ENCODE assay signal across 20 mouse cellular contexts in the genomic region with DNA sequence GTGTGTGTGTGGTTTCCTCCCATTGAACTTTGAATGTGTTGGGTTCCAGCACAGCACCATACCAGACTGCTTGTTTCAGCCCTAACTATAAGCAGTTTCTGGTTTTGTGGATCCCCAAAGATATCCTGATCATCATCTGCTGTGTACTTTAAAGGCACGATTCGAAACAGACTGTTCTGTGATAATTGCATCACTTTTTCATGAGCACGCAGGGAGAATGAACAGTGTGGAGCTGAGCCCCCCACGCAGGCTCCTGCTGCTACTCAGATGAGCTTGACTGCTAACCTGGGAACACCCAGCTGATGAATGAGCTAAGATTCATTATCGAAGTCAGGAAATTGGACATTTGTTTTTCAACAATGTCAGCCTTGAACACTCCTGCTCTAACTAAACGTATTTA.
A peak's percentile ranks its signal among the peaks of the same experiment; 100 is the strongest.
DNase-seq lines count a peak whose midpoint lies in the region; ATAC-seq and TF ChIP-seq lines count a peak whose summit lies in the region.
"Had no signal": no experiment of that assay in that cellular context is flagged by ENCODE, and none has a peak within 500 bp of the region (broad histone marks: within the 10 kb centered on the region; RNA-seq: fewer than 3 reads in every experiment).

No protein-coding gene starts in this region.

- H3K36me3 ChIP-seq in limb, embryonic 14.5 days (ENCODE audit: control insufficient read depth, insufficient read depth, low read length) = no peaks in the 10 kb centered on the region
- H3K36me3 ChIP-seq in limb, embryonic 10.5 days = no peaks in the 10 kb centered on the region
- H3K36me3 ChIP-seq: embryonic facial prominence, embryonic 12.5 days; hindbrain, embryonic 12.5 days had no signal

- H3K4me3 ChIP-seq in limb, embryonic 14.5 days (replicated peaks; ENCODE audit: low read length) = no peak overlapping the region
- no peak overlapping the region for H3K4me3 ChIP-seq in limb, embryonic 10.5 days
- H3K4me3 ChIP-seq: embryonic facial prominence, embryonic 12.5 days; hindbrain, embryonic 12.5 days had no signal

- H3K4me2 ChIP-seq in limb, embryonic 14.5 days (replicated peaks; ENCODE audit: low read depth, low read length, severe bottlenecking) = no peak overlapping the region
- H3K4me2 ChIP-seq: embryonic facial prominence, embryonic 12.5 days; hindbrain, embryonic 12.5 days had no signal

- peak; percentile 14 to 44 for DNase-seq in frontal cortex, adult 2 months (ENCODE audit: extremely low spot score in 1 of 2, low spot score in 1 of 2)
- DNase-seq in frontal cortex, postnatal 25 days (ENCODE audit: low spot score in 2 of 2) = no peak
- DNase-seq in limb, embryonic 14.5 days (ENCODE audit: low spot score) = no peak
- no peak for DNase-seq in limb, embryonic 10.5 days (ENCODE audit: low spot score)
- DNase-seq in layer of hippocampus, adult 9-10 months (ENCODE audit: low spot score) = peak; percentile 67
- peak; percentile 58 for DNase-seq in telencephalon, adult 2 months (ENCODE audit: low read depth, low spot score)
- DNase-seq in heart, adult 11 months = no peak
- DNase-seq: cerebellum, adult 11-12 months; gastrocnemius, postnatal 14 days; kidney, adult 11 months; lung, adult 2 months; lung, postnatal 36 days; retina, postnatal 1 day; thymus, postnatal 36 days had no signal

- no peak overlapping the region for H3K27ac ChIP-seq in limb, embryonic 14.5 days (replicated peaks; ENCODE audit: low read depth, low read length)
- H3K27ac ChIP-seq in limb, embryonic 10.5 days = no peak overlapping the region
- H3K27ac ChIP-seq: embryonic facial prominence, embryonic 12.5 days; hindbrain, embryonic 12.5 days; kidney, postnatal 0 days; stomach, postnatal 0 days had no signal

- no peak for TF ChIP-seq POLR2A in limb, embryonic 14.5 days (IDR thresholded peaks at IDR 0.05; ENCODE audit: borderline replicate concordance, extremely low read depth, insufficient read depth, insufficient read length)

- no peaks in the 10 kb centered on the region for H3K9me3 ChIP-seq in limb, embryonic 14.5 days (ENCODE audit: control insufficient read depth, low read length)
- H3K9me3 ChIP-seq in limb, embryonic 10.5 days (replicated peaks) = no peaks in the 10 kb centered on the region
- H3K9me3 ChIP-seq: embryonic facial prominence, embryonic 12.5 days; hindbrain, embryonic 12.5 days had no signal

- H3K9ac ChIP-seq in limb, embryonic 14.5 days (ENCODE audit: low read depth, low read length, severe bottlenecking) = no peak overlapping the region
- H3K9ac ChIP-seq: embryonic facial prominence, embryonic 12.5 days; hindbrain, embryonic 12.5 days had no signal

- ATAC-seq in limb, embryonic 14.5 days (ENCODE audit: low FRiP score, low read depth) = 0 out of 2 replicates have a peak, but pooled peaks have one; percentile 23
- ATAC-seq: forebrain, embryonic 16.5 days had no signal

- H3K4me1 ChIP-seq in limb, embryonic 14.5 days (ENCODE audit: control insufficient read depth, insufficient read depth, low read length) = no peaks in the 10 kb centered on the region
- H3K4me1 ChIP-seq in limb, embryonic 10.5 days = peaks cover 12% of the 10 kb centered on the region; the same call in 1 of the 2 replicates
- H3K4me1 ChIP-seq: embryonic facial prominence, embryonic 12.5 days; hindbrain, embryonic 12.5 days had no signal

- WGBS in limb, embryonic 14.5 days = 64% methylated on average over 6 of the region's 6 CpGs
- 67% methylated on average over 6 of the region's 6 CpGs for WGBS in limb, embryonic 10.5 days

- no peaks in the 10 kb centered on the region for H3K27me3 ChIP-seq in limb, embryonic 14.5 days (ENCODE audit: control insufficient read depth, insufficient read depth, low read length)
- peaks cover 9% of the 10 kb centered on the region; the same call in 1 of the 2 replicates for H3K27me3 ChIP-seq in limb, embryonic 10.5 days (ENCODE audit: low read depth, poor library complexity, severe bottlenecking)
- H3K27me3 ChIP-seq: CH12.LX; embryonic facial prominence, embryonic 12.5 days had no signal

Comparison
In these comparisons a context has a peak if more than half of its experiments do, and no peak if none do; other contexts are left out.
1. DNase-seq: peak in frontal cortex, adult 2 months (2 of 2), layer of hippocampus, adult 9-10 months (single experiment) and telencephalon, adult 2 months (single experiment); none in frontal cortex, postnatal 25 days (0 of 2), limb, embryonic 14.5 days (single experiment), limb, embryonic 10.5 days (single experiment) and heart, adult 11 months (single experiment).